Mouse (Mus musculus) stomach, postnatal 0 days (tissue): Measurements from ENCODE around the gene Cfap43. TPM values are rescaled to one million over a fixed set of nuclear protein-coding genes. Genes with fewer than 3 reads are reported as not detected.

Experiments
- ATAC-seq: fragments of 200-750 bp; cut with Nextera tagmentation; 2 replicates; pipeline ENCODE4 v1.8.0; 2017; ENCODE audit not compliant: low FRiP score, low TSS enrichment
- DNase-seq: peaks from one replicate; pipeline ENCODE4 v3.0.0-alpha.2; 2016; ENCODE audit warnings: low spot score
- H3K27ac ChIP-seq: fragments of 300-500 bp; sonication (generic); replicated peaks from 2 replicates; pipeline ENCODE4 v1.5.1; 2014; ENCODE audit warnings: mild to moderate bottlenecking, control low read depth
- H3K27me3 ChIP-seq: fragments of 300-500 bp; sonication (generic); 2 replicates; pipeline ENCODE4 v1.6.1; 2014; ENCODE audit warnings: low read length; ENCODE audit not compliant: control insufficient read depth, insufficient read depth
- H3K36me3 ChIP-seq: fragments of 300-500 bp; sonication (generic); 2 replicates; pipeline ENCODE4 v1.6.1; 2014; ENCODE audit warnings: low read length, mixed read lengths; ENCODE audit not compliant: control insufficient read depth, insufficient read depth
- H3K4me1 ChIP-seq: fragments of 300-500 bp; sonication (generic); replicated peaks from 2 replicates; pipeline ENCODE4 v1.6.1; 2014; ENCODE audit warnings: antibody characterized with exemption; ENCODE audit not compliant: control insufficient read depth, insufficient read depth
- H3K4me2 ChIP-seq: fragments of 300-500 bp; sonication (generic); replicated peaks from 2 replicates; pipeline ENCODE4 v1.6.1; 2014; ENCODE audit warnings: low read depth, mild to moderate bottlenecking, control low read depth, moderate library complexity
- H3K4me3 ChIP-seq: fragments of 300-500 bp; sonication (generic); 2 replicates; pipeline ENCODE4 v1.5.1; 2014; ENCODE audit warnings: low read depth, low read length, control low read depth
- H3K9ac ChIP-seq: fragments of 300-500 bp; sonication (generic); 2 replicates; pipeline ENCODE4 v1.6.1; 2014; ENCODE audit warnings: mild to moderate bottlenecking, low read length, control low read depth, mixed read lengths
- H3K9me3 ChIP-seq: fragments of 300-500 bp; sonication (generic); 2 replicates; pipeline ENCODE4 v1.6.1; 2016; ENCODE audit warnings: low read length; ENCODE audit not compliant: control insufficient read depth
- CTCF ChIP-seq: IDR thresholded peaks from 2 replicates; pipeline ENCODE4 v1.5.1; 2016; ENCODE audit warnings: antibody characterized with exemption, low read depth, mild to moderate bottlenecking, moderate library complexity
- EP300 ChIP-seq: optimal IDR thresholded peaks from 2 replicates; pipeline ENCODE3; 2016; ENCODE audit warnings: antibody characterized with exemption
- WGBS: fragments of 180-500 bp; shearing (Covaris S2); extraction: QIAGEN DNeasy Blood & Tissue Kit; methylation state at CpG from one replicate; pipeline ENCODE4 v1.1.7; 2014; 5-methylcytosine and 5-hydroxymethylcytosine counted together
- polyA plus RNA-seq: library from polyadenylated mRNA; unstranded; fragments of >200 nt; fragmentation: Nextera tagmentation; extraction: Ambion mirVana; gene quantifications from 2 replicates; pipeline ENCODE4 v1.2.1, GENCODE M21; 2015

Gene Cfap43
- polyA plus RNA-seq, 1 experiment from 2014 or later, result 0.51 TPM

DNA sequence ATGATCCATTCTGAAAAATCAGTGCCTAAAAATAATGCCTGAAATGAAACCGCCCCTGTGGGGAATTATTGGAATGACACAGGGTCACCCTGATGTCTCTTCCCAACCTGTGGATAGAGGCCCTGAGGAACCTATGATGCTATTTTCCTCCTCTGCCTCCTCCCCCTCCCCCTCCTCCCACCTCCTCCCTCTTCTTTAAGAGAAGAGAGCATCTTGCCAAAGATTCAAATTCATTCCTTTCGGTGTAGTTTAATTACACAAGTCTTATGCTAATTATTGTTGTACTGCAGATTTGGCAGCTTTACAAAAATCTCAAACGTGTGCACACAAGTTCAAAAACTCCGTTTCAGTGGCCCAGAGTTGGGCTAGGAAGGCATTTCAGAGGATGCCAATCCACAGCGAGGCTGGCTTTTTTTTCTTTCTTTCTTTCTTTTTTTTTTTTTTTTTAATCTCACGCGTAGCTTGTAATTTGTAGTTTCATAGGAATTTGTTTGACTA, 193.4 kb downstream of the Cfap43 start:
- no peak for ATAC-seq
- H3K27me3 ChIP-seq, result no peaks in the 10 kb centered on the region
- DNase-seq, result no peak
- no peak overlapping the region for H3K9ac ChIP-seq
- no peaks in the 10 kb centered on the region for H3K9me3 ChIP-seq
- H3K27ac ChIP-seq, result no peak overlapping the region
- H3K4me1 ChIP-seq, result 0 out of 2 replicates have a peak, but pooled peaks cover 2% of the 10 kb centered on the region
- no peaks in the 10 kb centered on the region for H3K36me3 ChIP-seq
- whole genome bisulfite sequencing, result 49% methylated on average over 7 of the region's 7 CpGs
- no peak overlapping the region for H3K4me3 ChIP-seq
- no peak for TF ChIP-seq EP300
- H3K4me2 ChIP-seq, result no peak overlapping the region

DNA sequence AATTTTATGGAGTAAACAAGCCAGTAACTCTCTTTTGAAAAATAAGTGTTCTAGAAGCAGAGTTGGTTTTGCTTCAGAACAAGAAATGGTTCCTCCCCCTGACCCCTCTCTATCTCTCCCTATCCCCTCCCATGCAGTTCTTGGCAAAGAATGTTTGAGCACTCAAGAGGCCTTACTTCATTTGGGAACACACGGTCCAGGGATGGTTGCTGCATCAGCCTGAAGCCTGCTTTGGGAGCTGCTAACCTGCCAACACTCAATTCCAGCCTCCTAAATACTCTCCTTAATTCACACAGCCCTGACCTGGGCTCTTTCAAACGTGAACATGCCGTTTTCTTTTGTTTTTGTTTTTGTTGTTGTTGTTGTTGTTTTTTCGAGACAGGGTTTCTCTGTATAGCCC, 194.2 kb downstream of the Cfap43 start:
- DNase-seq, result no peak
- 71% methylated on average over 4 of the region's 4 CpGs for WGBS

DNA sequence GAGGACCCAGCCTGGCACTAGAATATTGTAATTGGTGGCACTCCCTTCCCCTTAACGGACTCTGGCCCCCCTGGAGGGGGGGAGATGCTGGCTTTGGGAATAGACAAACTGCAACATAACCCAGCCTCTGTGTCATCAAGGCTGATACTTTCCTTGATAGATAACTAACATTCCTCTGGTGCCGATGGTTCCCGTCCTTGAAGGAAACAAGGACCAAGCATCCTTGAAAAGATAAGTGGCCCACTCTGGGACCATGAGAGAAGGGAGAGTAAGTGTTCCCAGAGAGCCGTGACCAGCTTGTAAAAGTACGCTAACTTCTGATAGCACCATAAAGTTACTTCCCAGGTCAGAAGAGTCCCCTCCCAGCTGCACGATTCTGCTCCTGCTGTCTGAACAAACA, 196.6 kb downstream of the Cfap43 start:
- TF ChIP-seq EP300 (no peak), CTCF (no peak)
- Histone ChIP-seq H3K4me1 (no peaks in the 10 kb centered on the region), H3K27ac (no peak overlapping the region), H3K36me3 (no peaks in the 10 kb centered on the region), H3K9ac (no peak overlapping the region), H3K4me3 (no peak overlapping the region), H3K27me3 (no peaks in the 10 kb centered on the region), H3K9me3 (no peaks in the 10 kb centered on the region), H3K4me2 (no peak overlapping the region)
- DNase-seq (no peak), ATAC-seq (no peak)
- WGBS, result 58% methylated on average over 6 of the region's 6 CpGs

More for the DNA sequence above, 194.2 kb downstream of the Cfap43 start:
- no peak overlapping the region for H3K27ac ChIP-seq
- H3K36me3 ChIP-seq, result no peaks in the 10 kb centered on the region
- H3K9ac ChIP-seq, result no peak overlapping the region
- TF ChIP-seq CTCF, result no peak
- no peak for TF ChIP-seq EP300
- no peak overlapping the region for H3K4me3 ChIP-seq
- no peak for ATAC-seq
- no peak overlapping the region for H3K4me2 ChIP-seq
- H3K9me3 ChIP-seq, result no peaks in the 10 kb centered on the region
- H3K27me3 ChIP-seq, result no peaks in the 10 kb centered on the region
- 0 out of 2 replicates have a peak, but pooled peaks cover 2% of the 10 kb centered on the region for H3K4me1 ChIP-seq

DNA sequence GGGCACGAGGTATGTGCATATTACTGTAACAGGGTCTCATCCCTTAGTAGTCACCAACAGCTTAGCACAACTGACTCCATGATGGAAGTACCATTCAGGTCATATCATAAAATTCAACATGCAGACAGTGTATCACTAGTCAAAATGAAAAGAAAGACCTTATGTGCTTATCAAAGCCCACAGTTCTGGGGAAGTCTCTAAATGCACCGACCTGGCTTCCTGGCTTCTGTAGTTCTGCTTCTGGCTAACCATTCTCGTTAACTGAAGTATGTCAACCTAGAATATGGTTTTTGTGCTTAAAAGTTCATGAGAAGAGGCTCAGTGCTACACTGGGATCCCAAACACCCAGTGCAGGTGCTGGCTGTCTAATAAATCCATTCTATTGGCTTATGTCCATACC, 199.9 kb downstream of the Cfap43 start:
- 87% methylated on average over 3 of the region's 3 CpGs for WGBS

DNA sequence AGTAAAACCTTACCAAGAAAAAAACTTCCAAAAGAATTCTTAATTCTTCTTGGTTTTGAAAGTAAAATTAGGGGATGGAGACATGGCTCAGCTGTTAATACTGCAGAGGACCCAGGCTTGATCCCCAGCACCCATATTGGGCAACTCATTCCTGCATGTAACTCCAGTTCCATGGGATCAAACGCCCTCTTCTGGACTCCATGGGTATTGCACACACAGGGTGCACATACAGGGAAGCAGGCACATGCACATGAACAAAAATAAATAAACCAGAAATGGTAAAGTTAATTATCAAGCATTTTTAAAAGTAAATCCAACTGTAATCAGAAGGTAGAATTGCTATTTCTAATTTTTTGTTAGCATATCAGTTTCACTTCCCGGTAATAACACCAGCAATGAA, 202.9 kb downstream of the Cfap43 start:
- Histone ChIP-seq H3K4me3 (no peak overlapping the region), H3K4me1 (no peaks in the 10 kb centered on the region), H3K9ac (no peak overlapping the region), H3K4me2 (no peak overlapping the region), H3K27me3 (no peaks in the 10 kb centered on the region), H3K9me3 (0 out of 2 replicates have a peak, but pooled peaks cover 2% of the 10 kb centered on the region), H3K36me3 (no peaks in the 10 kb centered on the region), H3K27ac (no peak overlapping the region)
- DNase-seq (no peak), ATAC-seq (no peak)
- peak; percentile 53 for TF ChIP-seq CTCF
- TF ChIP-seq EP300, result no peak
- WGBS, result 60% methylated on average over 2 of the region's 2 CpGs

More for the DNA sequence above, 199.9 kb downstream of the Cfap43 start:
- Histone ChIP-seq H3K4me1 (no peaks in the 10 kb centered on the region), H3K9ac (no peak overlapping the region), H3K9me3 (0 out of 2 replicates have a peak, but pooled peaks cover 2% of the 10 kb centered on the region), H3K4me2 (no peak overlapping the region), H3K4me3 (no peak overlapping the region), H3K27me3 (no peaks in the 10 kb centered on the region), H3K27ac (no peak overlapping the region), H3K36me3 (no peaks in the 10 kb centered on the region)
- ATAC-seq (no peak), DNase-seq (no peak)
- no peak for TF ChIP-seq EP300
- TF ChIP-seq CTCF, result no peak

- Histone ChIP-seq H3K27ac (no peak overlapping the region), H3K4me3 (no peak overlapping the region), H3K4me1 (no peaks in the 10 kb centered on the region), H3K27me3 (no peaks in the 10 kb centered on the region), H3K36me3 (no peaks in the 10 kb centered on the region), H3K9me3 (0 out of 2 replicates have a peak, but pooled peaks cover 2% of the 10 kb centered on the region), H3K4me2 (no peak overlapping the region), H3K9ac (no peak overlapping the region)
- ATAC-seq, result no peak
- no peak for DNase-seq
- WGBS, result 59% methylated on average over 9 of the region's 9 CpGs
- no peak for TF ChIP-seq EP300
- TF ChIP-seq CTCF, result no peak
Measured at GRCm38 (mm10) chr19:47713457-47713856, 205.6 kb downstream of the Cfap43 start.
